Mouse (Mus musculus) lung, embryonic 16.5 days (tissue): Measurements from ENCODE around the gene Cramp1l. TPM values are rescaled to one million over a fixed set of nuclear protein-coding genes. Genes with fewer than 3 reads are reported as not detected.
"Not testable (repeated sequence)": the region's sequence is repeated elsewhere in the genome, so short reads cannot be mapped to it uniquely, and the experiment has no call there.

Experiments
- ATAC-seq: fragments of 200-750 bp; cut with Nextera tagmentation; 2 replicates; pipeline ENCODE4 v1.8.0; 2017; ENCODE audit warnings: low read depth, mild to moderate bottlenecking, moderate library complexity
- H3K27ac ChIP-seq: fragments of 300-500 bp; sonication (generic); 2 replicates; pipeline ENCODE4 v1.5.1; 2014; ENCODE audit warnings: mild to moderate bottlenecking, control low read depth, low read length
- H3K27me3 ChIP-seq: fragments of 300-500 bp; sonication (generic); 2 replicates; pipeline ENCODE4 v1.6.1; 2014; ENCODE audit warnings: low read depth, low read length, mixed read lengths; ENCODE audit not compliant: control insufficient read depth, insufficient read depth
- H3K36me3 ChIP-seq: fragments of 300-500 bp; sonication (generic); 2 replicates; pipeline ENCODE4 v1.6.1; 2014; ENCODE audit warnings: low read length; ENCODE audit not compliant: control insufficient read depth, insufficient read depth
- H3K4me1 ChIP-seq: fragments of 300-500 bp; sonication (generic); replicated peaks from 2 replicates; pipeline ENCODE4 v1.6.1; 2014; ENCODE audit warnings: low read length, mixed read lengths; ENCODE audit not compliant: control insufficient read depth, insufficient read depth
- H3K4me2 ChIP-seq: fragments of 300-500 bp; sonication (generic); 2 replicates; pipeline ENCODE4 v1.6.1; 2014; ENCODE audit warnings: low read depth, low read length, control low read depth
- H3K4me3 ChIP-seq: fragments of 300-500 bp; sonication (generic); 2 replicates; pipeline ENCODE4 v1.5.1; 2014; ENCODE audit warnings: mild to moderate bottlenecking, low read length, control low read depth
- H3K9ac ChIP-seq: fragments of 300-500 bp; sonication (generic); 2 replicates; pipeline ENCODE4 v1.6.1; 2014; ENCODE audit warnings: low read length, control low read depth
- H3K9me3 ChIP-seq: fragments of 300-500 bp; sonication (generic); 2 replicates; pipeline ENCODE4 v1.6.1; 2016; ENCODE audit warnings: low read length; ENCODE audit not compliant: control insufficient read depth
- WGBS: fragments of 180-500 bp; shearing (Covaris S2); extraction: QIAGEN DNeasy Blood & Tissue Kit; methylation state at CpG from one replicate; pipeline ENCODE4 v1.1.7; 2014; 5-methylcytosine and 5-hydroxymethylcytosine counted together
- polyA plus RNA-seq: library from polyadenylated mRNA; unstranded; fragments of >200 nt; fragmentation: Nextera tagmentation; extraction: Ambion mirVana; gene quantifications from 2 replicates; pipeline ENCODE4 v1.2.1, GENCODE M21; 2015

Cramp1l gene
- polyA plus RNA-seq, 1 experiment from 2014 or later: 5.7 TPM

GRCm38 (mm10) chr17:24987221-24987620 is 28.4 kb downstream of the Cramp1l start:
- Histone ChIP-seq H3K27me3 (no peaks in the 10 kb centered on the region), H3K9me3 (no peaks in the 10 kb centered on the region), H3K9ac (no peak overlapping the region), H3K27ac (no peak overlapping the region), H3K36me3 (peaks cover 60% of the 10 kb centered on the region), H3K4me3 (no peak overlapping the region), H3K4me1 (no peaks in the 10 kb centered on the region), H3K4me2 (no peak overlapping the region)
- no peak for ATAC-seq
- WGBS: 95% methylated on average over 6 of the region's 6 CpGs

DNA sequence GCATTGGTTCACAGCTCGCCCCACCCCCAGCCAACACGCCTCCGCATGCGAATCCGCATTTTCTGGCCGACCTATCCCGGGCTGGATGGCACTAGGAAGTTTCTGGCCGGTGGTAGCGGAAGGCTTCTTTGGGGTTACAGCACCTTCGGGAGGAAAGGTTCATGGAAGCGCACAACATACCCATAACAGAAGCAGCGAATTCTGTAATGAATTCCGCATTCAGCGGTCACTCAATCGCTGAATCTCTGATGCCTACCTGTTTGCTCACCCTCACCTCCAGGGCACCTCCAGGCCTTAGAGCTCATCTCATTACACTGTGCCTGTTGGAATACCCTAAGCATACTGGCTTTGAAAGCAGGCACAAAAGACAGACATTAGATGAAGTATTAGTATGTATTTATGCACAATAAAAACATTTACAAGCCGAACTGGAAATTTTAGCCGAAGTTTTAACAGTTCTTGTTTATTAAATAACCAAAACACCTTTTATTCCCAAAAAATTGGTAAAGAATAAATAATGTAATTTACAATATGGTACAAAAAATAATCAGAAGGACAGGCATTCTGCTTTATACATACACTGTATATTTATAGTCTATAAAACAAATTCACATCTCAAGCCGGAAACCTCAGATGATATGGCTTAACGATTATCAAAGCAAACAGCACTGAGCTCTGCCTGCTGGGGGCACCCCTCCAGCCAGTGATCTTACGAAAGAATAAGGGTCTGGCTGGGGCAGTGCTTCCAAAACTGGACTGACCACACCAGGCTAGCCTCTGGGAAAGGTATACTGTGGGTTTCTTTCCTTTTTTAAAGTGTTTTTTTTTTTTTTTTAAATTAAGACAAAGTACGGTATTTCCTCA is 54.5 kb downstream of the Cramp1l start:
- Histone ChIP-seq H3K4me3 (peak overlapping the region; percentile 99), H3K4me1 (peaks cover 11% of the 10 kb centered on the region), H3K9me3 (no peaks in the 10 kb centered on the region), H3K4me2 (peak overlapping the region; percentile 72), H3K27ac (peak overlapping the region; percentile 44; the same call in 1 of the 2 replicates), H3K9ac (peak overlapping the region; percentile 87; the same call in 1 of the 2 replicates), H3K36me3 (peaks cover 37% of the 10 kb centered on the region), H3K27me3 (no peaks in the 10 kb centered on the region)
- 11% methylated on average over 21 of the region's 21 CpGs for WGBS
- ATAC-seq: peak; percentile 19

- H3K4me2 ChIP-seq: peak within 1 kb of the TSS; percentile 72
- H3K27ac ChIP-seq: peak within 1 kb of the TSS; percentile 83
- peak; percentile 100 for ATAC-seq
- under 1% methylated on average over 58 of the region's 59 CpGs for WGBS
- H3K4me1 ChIP-seq: peaks cover 11% of the 10 kb centered on the region
- H3K27me3 ChIP-seq: no peaks in the 10 kb centered on the region
- H3K4me3 ChIP-seq: peak within 1 kb of the TSS; percentile 99
- H3K36me3 ChIP-seq: peaks cover 36% of the 10 kb centered on the region
- H3K9me3 ChIP-seq: no peaks in the 10 kb centered on the region
- H3K9ac ChIP-seq: peak within 1 kb of the TSS; percentile 87
Measured at GRCm38 (mm10) chr17:24960135-24960851, 55.3 kb downstream of the Cramp1l start, which contains the start of gene Jpt2. Jpt2 (minus strand) TSS chr17:24960689.

DNA sequence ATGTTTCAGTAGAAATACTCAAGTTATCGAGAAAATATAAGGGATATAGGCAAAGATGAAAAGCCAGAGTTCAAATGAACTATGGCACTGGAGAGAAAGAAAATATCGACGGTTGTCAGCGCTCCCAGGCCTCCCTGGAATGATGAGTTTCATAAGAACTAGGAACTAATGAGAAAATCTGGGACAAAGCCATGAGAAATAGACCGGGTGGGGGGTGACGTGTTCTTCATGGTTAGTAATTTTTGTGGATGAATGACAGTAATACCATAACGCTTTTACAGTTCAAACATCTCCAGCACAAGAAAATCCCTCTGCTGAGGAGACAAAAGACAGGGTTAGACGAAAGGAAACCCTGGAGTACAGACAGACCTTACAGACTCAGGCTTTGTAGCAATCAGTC is 56.2 kb downstream of the Cramp1l start:
- H3K27ac ChIP-seq: 0 out of 2 replicates have a peak overlapping the region, but pooled peaks have one; percentile 12
- WGBS: 28% methylated on average over 8 of the region's 8 CpGs
- no peaks in the 10 kb centered on the region for H3K27me3 ChIP-seq
- H3K4me2 ChIP-seq: peak overlapping the region; percentile 72
- ATAC-seq: no peak
- peak overlapping the region; percentile 87 for H3K9ac ChIP-seq
- peaks cover 11% of the 10 kb centered on the region for H3K4me1 ChIP-seq
- H3K9me3 ChIP-seq: no peaks in the 10 kb centered on the region
- peaks cover 31% of the 10 kb centered on the region for H3K36me3 ChIP-seq
- peak overlapping the region; percentile 99 for H3K4me3 ChIP-seq

- Histone ChIP-seq H3K36me3 (peaks cover 23% of the 10 kb centered on the region), H3K4me2 (no peak overlapping the region), H3K9me3 (no peaks in the 10 kb centered on the region), H3K4me1 (no peaks in the 10 kb centered on the region), H3K9ac (no peak overlapping the region), H3K4me3 (no peak overlapping the region), H3K27me3 (no peaks in the 10 kb centered on the region), H3K27ac (no peak overlapping the region)
- 81% methylated on average over 2 of the region's 2 CpGs for WGBS
- no peak for ATAC-seq
Measured at GRCm38 (mm10) chr17:24953291-24953690, 62.3 kb downstream of the Cramp1l start.

- Histone ChIP-seq H3K4me1 (no peaks in the 10 kb centered on the region), H3K9ac (no peak overlapping the region), H3K27ac (no peak overlapping the region), H3K27me3 (no peaks in the 10 kb centered on the region), H3K36me3 (peaks cover 30% of the 10 kb centered on the region), H3K9me3 (no peaks in the 10 kb centered on the region), H3K4me2 (no peak overlapping the region), H3K4me3 (no peak overlapping the region)
- no peak for ATAC-seq
- WGBS: 87% methylated on average over 2 of the region's 2 CpGs
Measured at GRCm38 (mm10) chr17:24950671-24951070, 64.9 kb downstream of the Cramp1l start.

GRCm38 (mm10) chr17:24948204-24948603 is 67.4 kb downstream of the Cramp1l start:
- Histone ChIP-seq H3K4me2 (no peak overlapping the region), H3K4me1 (no peaks in the 10 kb centered on the region), H3K27me3 (no peaks in the 10 kb centered on the region), H3K9ac (no peak overlapping the region), H3K4me3 (no peak overlapping the region), H3K36me3 (peaks cover 26% of the 10 kb centered on the region), H3K27ac (no peak overlapping the region), H3K9me3 (no peaks in the 10 kb centered on the region)
- ATAC-seq: no peak
- 88% methylated on average over 5 of the region's 5 CpGs for WGBS

DNA sequence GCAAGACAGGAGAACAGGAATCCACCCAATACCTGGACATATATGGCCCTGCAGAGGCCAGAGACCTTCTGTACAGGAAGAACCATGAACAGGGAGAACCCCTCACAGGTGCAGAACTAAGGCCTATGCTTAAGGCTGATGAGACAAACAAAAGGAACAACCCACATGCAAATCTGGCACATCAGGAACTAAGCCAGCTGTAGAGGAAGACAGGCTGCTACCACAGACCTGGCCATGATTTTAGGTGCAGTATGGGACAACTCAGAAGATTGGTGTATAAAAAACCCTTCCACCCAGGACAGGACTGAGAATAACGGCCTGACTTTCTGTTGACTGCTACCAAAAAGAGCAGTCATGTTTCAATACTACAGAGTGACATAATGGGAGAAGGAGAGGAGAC is 72.0 kb downstream of the Cramp1l start:
- 75% methylated on average over 1 of the region's 1 CpGs for WGBS
- peaks cover 17% of the 10 kb centered on the region for H3K36me3 ChIP-seq

DNA sequence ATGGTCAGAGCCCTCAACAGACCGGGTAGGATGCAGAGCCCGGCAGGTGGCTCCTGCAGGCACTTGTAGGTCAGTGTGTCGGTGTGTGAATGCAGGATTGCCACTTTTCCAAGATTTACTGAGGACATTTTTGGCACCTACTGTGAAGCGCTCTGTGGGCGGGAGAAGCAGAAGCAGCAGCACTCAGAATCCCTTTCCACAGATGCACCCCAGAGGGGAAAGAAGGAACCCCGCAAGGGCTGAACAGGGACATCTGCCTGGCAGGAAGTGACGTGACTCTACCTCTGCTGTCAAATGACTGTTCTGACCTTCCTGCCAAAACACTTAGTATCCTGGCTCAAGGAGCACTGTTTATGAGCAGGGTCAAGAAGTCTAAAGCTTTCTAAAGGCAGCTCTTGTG is 72.6 kb downstream of the Cramp1l start:
- H3K9ac ChIP-seq: no peak overlapping the region
- WGBS: 88% methylated on average over 7 of the region's 7 CpGs
- no peaks in the 10 kb centered on the region for H3K4me1 ChIP-seq
- no peak for ATAC-seq
- H3K27ac ChIP-seq: no peak overlapping the region
- H3K9me3 ChIP-seq: no peaks in the 10 kb centered on the region
- H3K4me2 ChIP-seq: no peak overlapping the region
- peaks cover 12% of the 10 kb centered on the region for H3K36me3 ChIP-seq
- H3K4me3 ChIP-seq: no peak overlapping the region
- no peaks in the 10 kb centered on the region for H3K27me3 ChIP-seq

More for the DNA sequence above, 72.0 kb downstream of the Cramp1l start:
- not testable (repeated sequence) for H3K4me1 ChIP-seq, ATAC-seq, H3K9me3 ChIP-seq, H3K4me2 ChIP-seq, H3K27me3 ChIP-seq, H3K27ac ChIP-seq, H3K4me3 ChIP-seq, H3K9ac ChIP-seq
